Mouse (Mus musculus): ENCODE measurements around the gene Ddx47.

The Ddx47 gene

GRCm38 (mm10) chr6:135006372-135006771 lies 5.0 kb upstream of the Ddx47 start:
- no peak for DNase-seq (ENCODE audit: low spot score in 2 of 2)

GRCm38 (mm10) chr6:135011734-135012116 lies 313 bp downstream of the Ddx47 start:
- DNase-seq (ENCODE audit: low spot score in 2 of 2): no peak

GRCm38 (mm10) chr6:135017211-135017610 lies 5.8 kb downstream of the Ddx47 start:
- no peak for DNase-seq (ENCODE audit: low spot score in 2 of 2)

GRCm38 (mm10) chr6:135019564-135019963 lies 8.2 kb downstream of the Ddx47 start:
- DNase-seq (ENCODE audit: low spot score in 2 of 2): no peak

GRCm38 (mm10) chr6:135021633-135022032 lies 10.2 kb downstream of the Ddx47 start:
- no peak for DNase-seq (ENCODE audit: low spot score in 2 of 2)

- no peak for DNase-seq (ENCODE audit: low spot score in 2 of 2)
Observed at GRCm38 (mm10) chr6:135023379-135023778, 12.0 kb downstream of the Ddx47 start.

- no peak for DNase-seq (ENCODE audit: low spot score in 2 of 2)
Observed at GRCm38 (mm10) chr6:135024781-135025420, 13.5 kb downstream of the Ddx47 start.

- DNase-seq (ENCODE audit: low spot score in 2 of 2): peak in 1 of 2 experiments; percentile 13
Observed at GRCm38 (mm10) chr6:135026232-135026631, 14.8 kb downstream of the Ddx47 start.

- DNase-seq (ENCODE audit: low spot score in 2 of 2): no peak
Observed at GRCm38 (mm10) chr6:135026755-135027154, 15.3 kb downstream of the Ddx47 start.

GRCm38 (mm10) chr6:135029246-135029645 lies 17.8 kb downstream of the Ddx47 start:
- DNase-seq (ENCODE audit: low spot score in 2 of 2): no peak

GRCm38 (mm10) chr6:135038674-135039073 lies 27.3 kb downstream of the Ddx47 start:
- DNase-seq (ENCODE audit: low spot score in 2 of 2): no peak

GRCm38 (mm10) chr6:135040275-135040871 lies 29.0 kb downstream of the Ddx47 start:
- DNase-seq (ENCODE audit: low spot score in 2 of 2): no peak

GRCm38 (mm10) chr6:135041930-135042329 lies 30.5 kb downstream of the Ddx47 start:
- no peak for DNase-seq (ENCODE audit: low spot score in 2 of 2)

- DNase-seq (ENCODE audit: low spot score in 2 of 2): no peak
Observed at GRCm38 (mm10) chr6:135047276-135047675, 35.9 kb downstream of the Ddx47 start.

- no peak for DNase-seq (ENCODE audit: low spot score in 2 of 2)
Observed at GRCm38 (mm10) chr6:135048509-135048908, 37.1 kb downstream of the Ddx47 start.

GRCm38 (mm10) chr6:135048956-135049355 lies 37.5 kb downstream of the Ddx47 start:
- no peak for DNase-seq (ENCODE audit: low spot score in 2 of 2)

- no peak for DNase-seq (ENCODE audit: low spot score in 2 of 2)
Observed at GRCm38 (mm10) chr6:135053789-135054188, 42.4 kb downstream of the Ddx47 start.

GRCm38 (mm10) chr6:135055882-135056281 lies 44.5 kb downstream of the Ddx47 start:
- DNase-seq (ENCODE audit: low spot score in 2 of 2): no peak

GRCm38 (mm10) chr6:135060728-135061127 lies 49.3 kb downstream of the Ddx47 start:
- no peak for DNase-seq (ENCODE audit: low spot score in 2 of 2)

- DNase-seq (ENCODE audit: low spot score in 2 of 2): no peak
Observed at GRCm38 (mm10) chr6:135064621-135065020, 53.2 kb downstream of the Ddx47 start.

GRCm38 (mm10) chr6:135065236-135065957 lies 54.0 kb downstream of the Ddx47 start, which contains the start of gene Gprc5a:
TSS of gene Gprc5a (plus strand) at chr6:135065651.
- DNase-seq (ENCODE audit: low spot score in 2 of 2): peak; percentile 40 to 44

GRCm38 (mm10) chr6:135066795-135067445 lies 55.5 kb downstream of the Ddx47 start:
- DNase-seq (ENCODE audit: low spot score in 2 of 2): no peak

Data from spleen, postnatal 36 days (tissue).